Mouse (Mus musculus): ENCODE data around the gene Gm21861. TPM values are rescaled to one million over a fixed set of nuclear protein-coding genes. Genes with fewer than 3 reads are reported as not detected.
"Not testable (repeated sequence)": the region's sequence is repeated elsewhere in the genome, so short reads cannot be mapped to it uniquely, and the experiment has no call there.

Gene Gm21861
- not detected for total RNA-seq (2021)
- long read RNA-seq, experiment 1 = 0 reads
- long read RNA-seq, experiment 2 = 0 reads

- DNase-seq; H3K27ac ChIP-seq; H3K4me3 ChIP-seq; intact Hi-C loops (cut with DNase I): not testable (repeated sequence)
Observed at GRCm38 (mm10) chrY:58814497-58814896, at the start of gene Gm21861. Gene Gm21861 (minus strand): TSS chrY:58814597.

Measured in gastrocnemius, adult 2 months (tissue).